In genomic region chr2:164845782-164846181, GRCm38 (mm10) we compare ENCODE assay signal across 15 mouse cellular contexts. TPM values are rescaled to one million over a fixed set of nuclear protein-coding genes. Genes with fewer than 3 reads are reported as not detected.
A peak's percentile ranks its signal among the peaks of the same experiment; 100 is the strongest.
DNase-seq lines count a peak whose midpoint lies in the region; ATAC-seq and TF ChIP-seq lines count a peak whose summit lies in the region.
"Had no signal": no experiment of that assay in that cellular context is flagged by ENCODE, and none has a peak within 500 bp of the region (broad histone marks: within the 10 kb centered on the region; RNA-seq: fewer than 3 reads in every experiment).

No protein-coding gene starts in this region.

- no peak for TF ChIP-seq EP300 in heart, adult 2 months (IDR thresholded peaks at IDR 0.05; ENCODE audit: insufficient read depth, low read depth, low read length)
- no peak for TF ChIP-seq EP300 in lung, postnatal 0 days (IDR thresholded peaks at IDR 0.05)
- TF ChIP-seq EP300 in MEL (IDR thresholded peaks at IDR 0.05; ENCODE audit: low read depth in 1 of 2, low read length in 2 of 2), result no peak

- no peak for ATAC-seq in heart, embryonic 11.5 days (replicated peaks; ENCODE audit: insufficient number of reproducible peaks, low FRiP score, low TSS enrichment)
- ATAC-seq in lung, postnatal 0 days, result no peak
- no peak for ATAC-seq in forebrain, embryonic 15.5 days (replicated peaks)

- no peak overlapping the region for H3K4me3 ChIP-seq in heart, adult 2 months
- no peak overlapping the region for H3K4me3 ChIP-seq in heart, embryonic 11.5 days (ENCODE audit: low read depth, low read length)
- no peak overlapping the region for H3K4me3 ChIP-seq in lung, postnatal 0 days (ENCODE audit: low read depth, low read length)
- H3K4me3 ChIP-seq in MEL (ENCODE audit: control insufficient read depth in 1 of 2, insufficient read depth in 1 of 2, low read depth in 2 of 2, low read length in 2 of 2), result no peak overlapping the region
- no peak overlapping the region for H3K4me3 ChIP-seq in small intestine, adult 2 months (ENCODE audit: low read depth, low read length)
- H3K4me3 ChIP-seq in forebrain, embryonic 15.5 days, result no peak overlapping the region
- H3K4me3 ChIP-seq: forebrain, embryonic 12.5 days had no signal

- H3K27me3 ChIP-seq in heart, adult 2 months (ENCODE audit: control insufficient read depth, insufficient read depth, low read length), result no peaks in the 10 kb centered on the region
- H3K27me3 ChIP-seq in heart, embryonic 11.5 days (ENCODE audit: control insufficient read depth, insufficient read depth, low read length), result peaks cover 3% of the 10 kb centered on the region; the same call in 1 of the 2 replicates
- no peaks in the 10 kb centered on the region for H3K27me3 ChIP-seq in lung, postnatal 0 days (replicated peaks; ENCODE audit: insufficient read depth, low read length)
- no peaks in the 10 kb centered on the region for H3K27me3 ChIP-seq in MEL (ENCODE audit: control insufficient read depth in 1 of 2, insufficient read depth in 2 of 2, low read length in 2 of 2)
- no peaks in the 10 kb centered on the region for H3K27me3 ChIP-seq in small intestine, adult 2 months (ENCODE audit: control insufficient read depth, insufficient read depth, low read length)
- H3K27me3 ChIP-seq in forebrain, embryonic 15.5 days, result no peaks in the 10 kb centered on the region
- H3K27me3 ChIP-seq: forebrain, embryonic 12.5 days had no signal

- TF ChIP-seq POLR2A in heart, adult 2 months (IDR thresholded peaks at IDR 0.05; ENCODE audit: insufficient read depth, low read depth, low read length), result no peak
- TF ChIP-seq POLR2A in MEL (IDR thresholded peaks at IDR 0.05; ENCODE audit: control insufficient read depth in 1 of 2, insufficient read depth in 1 of 2, low read depth in 1 of 2, low read length in 2 of 2, poor library complexity in 1 of 2), result no peak
- no peak for TF ChIP-seq POLR2A in small intestine, adult 2 months (IDR thresholded peaks at IDR 0.05; ENCODE audit: low read depth, low read length)

- DNase-seq in heart, adult 2 months, result no peak
- DNase-seq in lung, postnatal 0 days (ENCODE audit: low spot score), result no peak
- DNase-seq in lung, postnatal 14 days, result no peak
- DNase-seq in MEL (ENCODE audit: low read depth, low spot score), result peak; percentile 69
- no peak for DNase-seq in layer of hippocampus, postnatal 14 days (ENCODE audit: low spot score in 2 of 2)
- DNase-seq: cerebellum, adult 11-12 months; gastrocnemius, postnatal 25 days had no signal

- intact Hi-C loops in heart, adult 2 months (cut with DNase I), result no loop called here

- no peak overlapping the region for H3K4me2 ChIP-seq in heart, embryonic 11.5 days
- H3K4me2 ChIP-seq in lung, postnatal 0 days (replicated peaks; ENCODE audit: low read depth, low read length), result no peak overlapping the region
- H3K4me2 ChIP-seq in forebrain, embryonic 15.5 days (replicated peaks), result no peak overlapping the region
- H3K4me2 ChIP-seq: forebrain, embryonic 12.5 days had no signal

- no peaks in the 10 kb centered on the region for H3K4me1 ChIP-seq in heart, adult 2 months (ENCODE audit: control insufficient read depth, insufficient read depth, low read length)
- no peaks in the 10 kb centered on the region for H3K4me1 ChIP-seq in heart, embryonic 11.5 days (ENCODE audit: control insufficient read depth, insufficient read depth, low read length)
- H3K4me1 ChIP-seq in lung, postnatal 0 days (ENCODE audit: insufficient read depth, low read depth, low read length), result no peaks in the 10 kb centered on the region
- no peaks in the 10 kb centered on the region for H3K4me1 ChIP-seq in MEL (ENCODE audit: control insufficient read depth in 1 of 2, insufficient read depth in 2 of 2, low read length in 2 of 2)
- H3K4me1 ChIP-seq in small intestine, adult 2 months (ENCODE audit: control insufficient read depth, insufficient read depth, insufficient read length, low read length), result no peaks in the 10 kb centered on the region
- no peaks in the 10 kb centered on the region for H3K4me1 ChIP-seq in forebrain, embryonic 15.5 days
- H3K4me1 ChIP-seq: forebrain, embryonic 12.5 days had no signal

- TF ChIP-seq CTCF in heart, adult 2 months (IDR thresholded peaks at IDR 0.05), result peak; percentile 69
- peak; percentile 61 for TF ChIP-seq CTCF in lung, postnatal 0 days (IDR thresholded peaks at IDR 0.05)
- TF ChIP-seq CTCF in MEL (IDR thresholded peaks at IDR 0.05 in 2 of 3, conservative IDR thresholded peaks at IDR 0.05 in 1 of 3; ENCODE audit: control insufficient read depth in 1 of 3, insufficient read depth in 1 of 3, low read depth in 2 of 3, low read length in 3 of 3, poor library complexity in 1 of 3, severe bottlenecking in 1 of 3), result peak; percentile 69 to 76 (median 73)
- TF ChIP-seq CTCF in small intestine, adult 2 months (IDR thresholded peaks at IDR 0.05; ENCODE audit: extremely low read depth, insufficient read length, insufficient replicate concordance, low read depth, low read length), result peak; percentile 28; the same call in 1 of the 2 replicates

- 55% methylated on average over 3 of the region's 3 CpGs for WGBS in heart, adult 2 months
- WGBS in heart, embryonic 11.5 days (ENCODE audit: insufficient replicate concordance), result 44% methylated on average over 3 of the region's 3 CpGs
- 60% methylated on average over 3 of the region's 3 CpGs for WGBS in lung, postnatal 0 days
- 53% methylated on average over 3 of the region's 3 CpGs for WGBS in small intestine, adult 2 months
- 54% methylated on average over 3 of the region's 3 CpGs for WGBS in forebrain, embryonic 15.5 days

- no peaks in the 10 kb centered on the region for H3K79me2 ChIP-seq in heart, adult 2 months (replicated peaks; ENCODE audit: control insufficient read depth, insufficient read depth, low read length)
- no peaks in the 10 kb centered on the region for H3K79me2 ChIP-seq in MEL (ENCODE audit: control insufficient read depth, insufficient read depth, low read length, poor library complexity)

- peak; percentile 77 for TF ChIP-seq RAD21 in MEL (IDR thresholded peaks at IDR 0.05; ENCODE audit: low read depth, low read length)

- H3K27ac ChIP-seq in heart, adult 2 months, result no peak overlapping the region
- H3K27ac ChIP-seq in heart, embryonic 11.5 days (ENCODE audit: low read depth, low read length), result no peak overlapping the region
- no peak overlapping the region for H3K27ac ChIP-seq in lung, postnatal 0 days (ENCODE audit: low read length)
- H3K27ac ChIP-seq in MEL (ENCODE audit: control insufficient read depth, low read depth, low read length), result no peak overlapping the region
- no peak overlapping the region for H3K27ac ChIP-seq in small intestine, adult 2 months (ENCODE audit: insufficient read depth, low read depth, low read length)
- H3K27ac ChIP-seq in forebrain, embryonic 15.5 days (replicated peaks), result no peak overlapping the region
- H3K27ac ChIP-seq: forebrain, embryonic 12.5 days had no signal

- H3K9me3 ChIP-seq in heart, embryonic 11.5 days (replicated peaks; ENCODE audit: control insufficient read depth, low read length), result no peaks in the 10 kb centered on the region
- no peaks in the 10 kb centered on the region for H3K9me3 ChIP-seq in lung, postnatal 0 days (ENCODE audit: low read length)
- H3K9me3 ChIP-seq in MEL (replicated peaks; ENCODE audit: insufficient read depth, low read length), result no peaks in the 10 kb centered on the region
- H3K9me3 ChIP-seq in forebrain, embryonic 15.5 days, result no peaks in the 10 kb centered on the region
- H3K9me3 ChIP-seq: forebrain, embryonic 12.5 days had no signal

- no peak overlapping the region for H3K9ac ChIP-seq in heart, adult 2 months (ENCODE audit: low read depth, low read length)
- H3K9ac ChIP-seq in heart, embryonic 11.5 days (ENCODE audit: low read depth, low read length), result no peak overlapping the region
- no peak overlapping the region for H3K9ac ChIP-seq in lung, postnatal 0 days (replicated peaks; ENCODE audit: low read depth)
- no peak overlapping the region for H3K9ac ChIP-seq in MEL (ENCODE audit: control insufficient read depth, low read depth, low read length, poor library complexity, severe bottlenecking)
- no peak overlapping the region for H3K9ac ChIP-seq in forebrain, embryonic 15.5 days (replicated peaks)
- H3K9ac ChIP-seq: forebrain, embryonic 12.5 days had no signal

- H3K36me3 ChIP-seq in heart, adult 2 months (ENCODE audit: control insufficient read depth, insufficient read depth, low read length), result no peaks in the 10 kb centered on the region
- H3K36me3 ChIP-seq in heart, embryonic 11.5 days (ENCODE audit: control insufficient read depth, insufficient read depth, low read length), result no peaks in the 10 kb centered on the region
- H3K36me3 ChIP-seq in lung, postnatal 0 days (ENCODE audit: insufficient read depth, low read length), result no peaks in the 10 kb centered on the region
- no peaks in the 10 kb centered on the region for H3K36me3 ChIP-seq in MEL (ENCODE audit: control insufficient read depth in 1 of 2, insufficient read depth in 2 of 2, low read length in 2 of 2)
- no peaks in the 10 kb centered on the region for H3K36me3 ChIP-seq in small intestine, adult 2 months (ENCODE audit: control insufficient read depth, insufficient read depth, low read length)
- H3K36me3 ChIP-seq in forebrain, embryonic 15.5 days, result no peaks in the 10 kb centered on the region

RNA-seq across cellular contexts. Expression of gene Pltp, which starts 11.7 kb away (rescaled TPM):
- 10 to 100 TPM; 33.8 to 36.1 TPM for total RNA-seq in heart, adult 2 months (2021)
- polyA plus RNA-seq in heart, adult 2 months (2012; rRNA removed), result 57.4 and 71.2 TPM in 2 replicates
- 10.4 and 10.8 TPM in 2 replicates for polyA plus RNA-seq in heart, embryonic 11.5 days (2014; fragmentation: Nextera tagmentation; extraction: Ambion mirVana)
- 286 and 314 TPM in 2 replicates for polyA plus RNA-seq in lung, postnatal 0 days (2015; fragmentation: Nextera tagmentation; extraction: Ambion mirVana)
- 5.2 and 6.8 TPM in 2 replicates for total RNA-seq in MEL (2012; rRNA removed)
- 10 to 100 TPM in 1 of 2 experiments, not detected in 1; 17.1 TPM for polyA plus RNA-seq in MEL (2012; ENCODE audit: insufficient read depth in 1 of 2, insufficient read length in 2 of 2, low read depth in 1 of 2, low replicate concordance in 2 of 2, missing spikeins in 1 of 2)
- polyA plus RNA-seq in small intestine, adult 2 months (2012; rRNA removed), result 20.9 and 34.2 TPM in 2 replicates
- polyA plus RNA-seq in forebrain, embryonic 15.5 days (2015; fragmentation: Nextera tagmentation; extraction: Ambion mirVana), result 45.3 and 50.7 TPM in 2 replicates
- 100 to 1,000 TPM in 1 of 2 experiments, 10 to 100 TPM in 1; 72.5 to 107 TPM for total RNA-seq in layer of hippocampus, postnatal 14 days (2021)

RNA-seq across cellular contexts. Expression of gene Neurl2, which starts 12.5 kb away (rescaled TPM):
- 10 to 100 TPM; 47.2 to 49.2 TPM for total RNA-seq in heart, adult 2 months (2021)
- polyA plus RNA-seq in heart, adult 2 months (2012; rRNA removed), result 54.2 and 54.8 TPM in 2 replicates
- 41.9 and 43.2 TPM in 2 replicates for polyA plus RNA-seq in heart, embryonic 11.5 days (2014; fragmentation: Nextera tagmentation; extraction: Ambion mirVana)
- polyA plus RNA-seq in lung, postnatal 0 days (2015; fragmentation: Nextera tagmentation; extraction: Ambion mirVana), result 5.4 and 6.5 TPM in 2 replicates
- 1.6 and 2.0 TPM in 2 replicates for total RNA-seq in MEL (2012; rRNA removed)
- 1 to 10 TPM in 1 of 2 experiments, not detected in 1; 2.6 TPM for polyA plus RNA-seq in MEL (2012; ENCODE audit: insufficient read depth in 1 of 2, insufficient read length in 2 of 2, low read depth in 1 of 2, low replicate concordance in 2 of 2, missing spikeins in 1 of 2)
- 1.7 and 3.1 TPM in 2 replicates for polyA plus RNA-seq in small intestine, adult 2 months (2012; rRNA removed)
- 5.6 and 6.5 TPM in 2 replicates for polyA plus RNA-seq in forebrain, embryonic 15.5 days (2015; fragmentation: Nextera tagmentation; extraction: Ambion mirVana)
- total RNA-seq in layer of hippocampus, postnatal 14 days (2021), result 1 to 10 TPM; 3.9 to 4.1 TPM

RNA-seq across cellular contexts. Expression of gene Ctsa, which starts 13.1 kb away (rescaled TPM):
- total RNA-seq in heart, adult 2 months (2021), result 10 to 100 TPM; 94.3 to 99.8 TPM
- 200 and 232 TPM in 2 replicates for polyA plus RNA-seq in heart, adult 2 months (2012; rRNA removed)
- 143 and 149 TPM in 2 replicates for polyA plus RNA-seq in heart, embryonic 11.5 days (2014; fragmentation: Nextera tagmentation; extraction: Ambion mirVana)
- polyA plus RNA-seq in lung, postnatal 0 days (2015; fragmentation: Nextera tagmentation; extraction: Ambion mirVana), result 146 and 147 TPM in 2 replicates
- total RNA-seq in MEL (2012; rRNA removed), result 46.3 and 50.5 TPM in 2 replicates
- 10 to 100 TPM in 1 of 2 experiments, not detected in 1; 87.7 TPM for polyA plus RNA-seq in MEL (2012; ENCODE audit: insufficient read depth in 1 of 2, insufficient read length in 2 of 2, low read depth in 1 of 2, low replicate concordance in 2 of 2, missing spikeins in 1 of 2)
- 156 and 235 TPM in 2 replicates for polyA plus RNA-seq in small intestine, adult 2 months (2012; rRNA removed)
- polyA plus RNA-seq in forebrain, embryonic 15.5 days (2015; fragmentation: Nextera tagmentation; extraction: Ambion mirVana), result 97.7 and 98.4 TPM in 2 replicates
- total RNA-seq in layer of hippocampus, postnatal 14 days (2021), result 10 to 100 TPM; 87.7 to 89.6 TPM

RNA-seq across cellular contexts. Expression of gene Spata25, which starts 17.4 kb away (rescaled TPM):
- total RNA-seq in heart, adult 2 months (2021), result under 1 TPM; 0.60 to 0.68 TPM
- 0.23 TPM in 1 of 2 replicates, not detected in the other for polyA plus RNA-seq in heart, adult 2 months (2012; rRNA removed)
- 0.30 TPM in 1 of 2 replicates, not detected in the other for polyA plus RNA-seq in heart, embryonic 11.5 days (2014; fragmentation: Nextera tagmentation; extraction: Ambion mirVana)
- polyA plus RNA-seq in lung, postnatal 0 days (2015; fragmentation: Nextera tagmentation; extraction: Ambion mirVana), result not detected in 2 replicates
- 0.42 and 0.50 TPM in 2 replicates for total RNA-seq in MEL (2012; rRNA removed)
- under 1 TPM in 1 of 2 experiments, not detected in 1; 0.13 TPM for polyA plus RNA-seq in MEL (2012; ENCODE audit: insufficient read depth in 1 of 2, insufficient read length in 2 of 2, low read depth in 1 of 2, low replicate concordance in 2 of 2, missing spikeins in 1 of 2)
- polyA plus RNA-seq in small intestine, adult 2 months (2012; rRNA removed), result not detected in 2 replicates
- polyA plus RNA-seq in forebrain, embryonic 15.5 days (2015; fragmentation: Nextera tagmentation; extraction: Ambion mirVana), result not detected in 2 replicates
- total RNA-seq in layer of hippocampus, postnatal 14 days (2021), result under 1 TPM in 1 of 2 experiments, not detected in 1; 0.67 TPM
- total RNA-seq: adrenal gland, adult 18-20 months; gastrocnemius, postnatal 25 days; megakaryocyte, adult 5-6 weeks had no signal
- polyA plus RNA-seq: forebrain, embryonic 12.5 days; heart, embryonic 16.5 days; limb, embryonic 11.5 days had no signal

RNA-seq across cellular contexts. Expression of gene Zswim1, which starts 23.3 kb away (rescaled TPM):
- total RNA-seq in heart, adult 2 months (2021), result 1 to 10 TPM; 4.5 to 5.3 TPM
- polyA plus RNA-seq in heart, adult 2 months (2012; rRNA removed), result 5.1 and 6.4 TPM in 2 replicates
- 11.4 and 11.7 TPM in 2 replicates for polyA plus RNA-seq in heart, embryonic 11.5 days (2014; fragmentation: Nextera tagmentation; extraction: Ambion mirVana)
- 7.7 and 8.1 TPM in 2 replicates for polyA plus RNA-seq in lung, postnatal 0 days (2015; fragmentation: Nextera tagmentation; extraction: Ambion mirVana)
- 7.1 and 8.2 TPM in 2 replicates for total RNA-seq in MEL (2012; rRNA removed)
- polyA plus RNA-seq in MEL (2012; ENCODE audit: insufficient read depth in 1 of 2, insufficient read length in 2 of 2, low read depth in 1 of 2, low replicate concordance in 2 of 2, missing spikeins in 1 of 2), result 10 to 100 TPM in 1 of 2 experiments, not detected in 1; 17.4 TPM
- 4.8 and 8.1 TPM in 2 replicates for polyA plus RNA-seq in small intestine, adult 2 months (2012; rRNA removed)
- polyA plus RNA-seq in forebrain, embryonic 15.5 days (2015; fragmentation: Nextera tagmentation; extraction: Ambion mirVana), result 22.8 TPM in 2 replicates
- 10 to 100 TPM; 18.1 to 18.2 TPM for total RNA-seq in layer of hippocampus, postnatal 14 days (2021)
